Mouse (Mus musculus) lung, postnatal 0 days (tissue): ENCODE data around the gene Cobl. TPM values are rescaled to one million over a fixed set of nuclear protein-coding genes. Genes with fewer than 3 reads are reported as not detected.

Experiments used
- ATAC-seq: fragments of 200-750 bp; cut with Nextera tagmentation; 2 replicates; pipeline ENCODE4 v1.8.0; 2017; ENCODE audit warnings: moderate library complexity
- DNase-seq: peaks from one replicate; pipeline ENCODE4 v3.0.0-alpha.2; 2016; ENCODE audit warnings: low spot score
- H3K27ac ChIP-seq: fragments of 300-500 bp; sonication (generic); 2 replicates; pipeline ENCODE4 v1.5.1; 2014; ENCODE audit warnings: antibody characterized with exemption, mild to moderate bottlenecking, low read length, mixed read lengths
- H3K27me3 ChIP-seq: fragments of 300-500 bp; sonication (generic); replicated peaks from 2 replicates; pipeline ENCODE4 v1.6.1; 2014; ENCODE audit warnings: low read length, mixed read lengths; ENCODE audit not compliant: insufficient read depth
- H3K36me3 ChIP-seq: fragments of 300-500 bp; sonication (generic); 2 replicates; pipeline ENCODE4 v1.6.1; 2014; ENCODE audit warnings: low read length, mixed read lengths; ENCODE audit not compliant: insufficient read depth
- H3K4me1 ChIP-seq: fragments of 300-500 bp; sonication (generic); 2 replicates; pipeline ENCODE4 v1.6.1; 2014; ENCODE audit warnings: antibody characterized with exemption, low read depth, low read length, mixed read lengths; ENCODE audit not compliant: insufficient read depth
- H3K4me2 ChIP-seq: fragments of 300-500 bp; sonication (generic); replicated peaks from 2 replicates; pipeline ENCODE4 v1.6.1; 2014; ENCODE audit warnings: low read depth, mild to moderate bottlenecking, low read length, moderate library complexity, mixed read lengths
- H3K4me3 ChIP-seq: fragments of 300-500 bp; sonication (generic); 2 replicates; pipeline ENCODE4 v1.5.1; 2014; ENCODE audit warnings: low read depth, low read length
- H3K9ac ChIP-seq: fragments of 300-500 bp; sonication (generic); replicated peaks from 2 replicates; pipeline ENCODE4 v1.6.1; 2014; ENCODE audit warnings: low read depth, mild to moderate bottlenecking
- H3K9me3 ChIP-seq: fragments of 300-500 bp; sonication (generic); 2 replicates; pipeline ENCODE4 v1.6.1; 2016; ENCODE audit warnings: low read length, mixed read lengths
- CTCF ChIP-seq: IDR thresholded peaks from 2 replicates; pipeline ENCODE4 v1.5.1; 2016; ENCODE audit warnings: antibody characterized with exemption, mild to moderate bottlenecking
- EP300 ChIP-seq: IDR thresholded peaks from 2 replicates; pipeline ENCODE4 v1.6.1; 2016; ENCODE audit warnings: antibody characterized with exemption, mild to moderate bottlenecking, control low read depth
- WGBS: fragments of 180-500 bp; shearing (Covaris S2); extraction: QIAGEN DNeasy Blood & Tissue Kit; methylation state at CpG from one replicate; pipeline ENCODE4 v1.1.7; 2014; 5-methylcytosine and 5-hydroxymethylcytosine counted together
- polyA plus RNA-seq: library from polyadenylated mRNA; unstranded; fragments of >200 nt; fragmentation: Nextera tagmentation; extraction: Ambion mirVana; gene quantifications from 2 replicates; pipeline ENCODE4 v1.2.1, GENCODE M21; 2015

The Cobl gene
- polyA plus RNA-seq, 1 experiment from 2014 or later = 9.7 TPM

- Histone ChIP-seq H3K4me2 (no peak overlapping the region), H3K4me1 (no peaks in the 10 kb centered on the region), H3K27me3 (no peaks in the 10 kb centered on the region), H3K27ac (no peak overlapping the region), H3K9ac (no peak overlapping the region), H3K4me3 (no peak overlapping the region), H3K36me3 (no peaks in the 10 kb centered on the region), H3K9me3 (no peaks in the 10 kb centered on the region)
- WGBS = 58% methylated on average over 6 of the region's 6 CpGs
- TF ChIP-seq EP300 (no peak), CTCF (no peak)
- peak; percentile 74 for DNase-seq
- ATAC-seq = peak; percentile 82
These were observed 265.9 kb downstream of the Cobl start for GRCm38 (mm10) chr11:12198700-12199349.

DNA sequence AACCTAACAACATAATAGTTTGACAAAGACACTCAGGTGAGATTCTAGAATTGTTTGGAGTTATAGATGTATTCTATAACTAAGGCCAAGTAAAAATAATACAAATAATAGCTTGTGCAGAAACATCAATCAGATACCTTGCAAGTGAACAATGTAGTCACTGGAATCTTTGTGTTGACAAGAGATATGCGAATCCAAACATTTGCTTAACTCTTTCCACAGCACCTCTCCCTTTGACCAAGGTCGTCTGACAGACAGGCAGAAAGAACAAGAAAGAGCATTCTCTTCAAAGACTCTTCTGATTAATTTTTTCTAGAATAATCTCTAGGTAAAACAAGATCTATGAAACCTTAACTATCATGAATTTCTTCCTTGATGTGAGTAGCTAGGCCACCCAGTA, 266.7 kb downstream of the Cobl start:
- H3K36me3 ChIP-seq = no peaks in the 10 kb centered on the region
- no peak for ATAC-seq
- no peaks in the 10 kb centered on the region for H3K9me3 ChIP-seq
- H3K27me3 ChIP-seq = no peaks in the 10 kb centered on the region
- no peak overlapping the region for H3K4me3 ChIP-seq
- TF ChIP-seq EP300 (no peak), CTCF (no peak)
- no peaks in the 10 kb centered on the region for H3K4me1 ChIP-seq
- no peak overlapping the region for H3K9ac ChIP-seq
- 52% methylated on average over 2 of the region's 2 CpGs for WGBS
- DNase-seq = no peak
- H3K4me2 ChIP-seq = no peak overlapping the region
- H3K27ac ChIP-seq = no peak overlapping the region

- no peak overlapping the region for H3K4me2 ChIP-seq
- WGBS = 55% methylated on average over 4 of the region's 4 CpGs
- no peak for DNase-seq
- H3K36me3 ChIP-seq = no peaks in the 10 kb centered on the region
- no peaks in the 10 kb centered on the region for H3K4me1 ChIP-seq
- no peaks in the 10 kb centered on the region for H3K9me3 ChIP-seq
- no peak for ATAC-seq
- H3K9ac ChIP-seq = no peak overlapping the region
- H3K27me3 ChIP-seq = no peaks in the 10 kb centered on the region
- no peak overlapping the region for H3K27ac ChIP-seq
- no peak overlapping the region for H3K4me3 ChIP-seq
- no peak for TF ChIP-seq CTCF
These were observed 267.2 kb downstream of the Cobl start for GRCm38 (mm10) chr11:12197542-12197941.

GRCm38 (mm10) chr11:12195390-12195789, 269.4 kb downstream of the Cobl start:
- DNase-seq (no peak), ATAC-seq (no peak)
- no peak overlapping the region for H3K4me3 ChIP-seq
- no peak overlapping the region for H3K27ac ChIP-seq
- no peaks in the 10 kb centered on the region for H3K36me3 ChIP-seq
- WGBS = 92% methylated on average over 3 of the region's 3 CpGs
- no peak overlapping the region for H3K9ac ChIP-seq
- no peak for TF ChIP-seq EP300
- H3K9me3 ChIP-seq = no peaks in the 10 kb centered on the region
- H3K27me3 ChIP-seq = no peaks in the 10 kb centered on the region
- no peak overlapping the region for H3K4me2 ChIP-seq
- H3K4me1 ChIP-seq = no peaks in the 10 kb centered on the region

- Histone ChIP-seq H3K4me1 (no peaks in the 10 kb centered on the region), H3K9me3 (no peaks in the 10 kb centered on the region), H3K4me2 (no peak overlapping the region), H3K4me3 (no peak overlapping the region), H3K27me3 (no peaks in the 10 kb centered on the region), H3K36me3 (no peaks in the 10 kb centered on the region), H3K27ac (no peak overlapping the region), H3K9ac (no peak overlapping the region)
- 50% methylated on average over 4 of the region's 4 CpGs for WGBS
- no peak for TF ChIP-seq EP300
- TF ChIP-seq CTCF = no peak
- DNase-seq (no peak), ATAC-seq (no peak)
These were observed 271.4 kb downstream of the Cobl start for GRCm38 (mm10) chr11:12193369-12193768.

GRCm38 (mm10) chr11:12191386-12191785, 273.4 kb downstream of the Cobl start:
- no peak for TF ChIP-seq CTCF
- no peak for TF ChIP-seq EP300
- ATAC-seq = no peak
- no peak for DNase-seq
- WGBS = 73% methylated on average over 2 of the region's 2 CpGs
- Histone ChIP-seq H3K27ac (no peak overlapping the region), H3K4me1 (no peaks in the 10 kb centered on the region), H3K4me3 (no peak overlapping the region), H3K9me3 (no peaks in the 10 kb centered on the region), H3K9ac (no peak overlapping the region), H3K4me2 (no peak overlapping the region), H3K27me3 (no peaks in the 10 kb centered on the region), H3K36me3 (no peaks in the 10 kb centered on the region)

- Histone ChIP-seq H3K9me3 (no peaks in the 10 kb centered on the region), H3K27me3 (no peaks in the 10 kb centered on the region), H3K4me1 (no peaks in the 10 kb centered on the region), H3K4me2 (no peak overlapping the region), H3K9ac (no peak overlapping the region), H3K4me3 (no peak overlapping the region), H3K27ac (no peak overlapping the region), H3K36me3 (no peaks in the 10 kb centered on the region)
- WGBS = 33% methylated on average over 1 of the region's 1 CpGs
- ATAC-seq = no peak
- TF ChIP-seq EP300 (no peak), CTCF (no peak)
- DNase-seq = no peak
These were observed 274.3 kb downstream of the Cobl start for GRCm38 (mm10) chr11:12190417-12190816.
